Mouse (Mus musculus) T-helper 2 cell (primary cell): Measurements from ENCODE around the gene Gsn.

Experiments
- in situ Hi-C: fragments of 300-600 bp; cut with MboI, MseI; formaldehyde crosslinking; loops from one replicate; pipeline ENCODE4 v1.15.1; 2025; ENCODE audit warnings: high pct_unique_total_duplicates

Gsn gene

DNA sequence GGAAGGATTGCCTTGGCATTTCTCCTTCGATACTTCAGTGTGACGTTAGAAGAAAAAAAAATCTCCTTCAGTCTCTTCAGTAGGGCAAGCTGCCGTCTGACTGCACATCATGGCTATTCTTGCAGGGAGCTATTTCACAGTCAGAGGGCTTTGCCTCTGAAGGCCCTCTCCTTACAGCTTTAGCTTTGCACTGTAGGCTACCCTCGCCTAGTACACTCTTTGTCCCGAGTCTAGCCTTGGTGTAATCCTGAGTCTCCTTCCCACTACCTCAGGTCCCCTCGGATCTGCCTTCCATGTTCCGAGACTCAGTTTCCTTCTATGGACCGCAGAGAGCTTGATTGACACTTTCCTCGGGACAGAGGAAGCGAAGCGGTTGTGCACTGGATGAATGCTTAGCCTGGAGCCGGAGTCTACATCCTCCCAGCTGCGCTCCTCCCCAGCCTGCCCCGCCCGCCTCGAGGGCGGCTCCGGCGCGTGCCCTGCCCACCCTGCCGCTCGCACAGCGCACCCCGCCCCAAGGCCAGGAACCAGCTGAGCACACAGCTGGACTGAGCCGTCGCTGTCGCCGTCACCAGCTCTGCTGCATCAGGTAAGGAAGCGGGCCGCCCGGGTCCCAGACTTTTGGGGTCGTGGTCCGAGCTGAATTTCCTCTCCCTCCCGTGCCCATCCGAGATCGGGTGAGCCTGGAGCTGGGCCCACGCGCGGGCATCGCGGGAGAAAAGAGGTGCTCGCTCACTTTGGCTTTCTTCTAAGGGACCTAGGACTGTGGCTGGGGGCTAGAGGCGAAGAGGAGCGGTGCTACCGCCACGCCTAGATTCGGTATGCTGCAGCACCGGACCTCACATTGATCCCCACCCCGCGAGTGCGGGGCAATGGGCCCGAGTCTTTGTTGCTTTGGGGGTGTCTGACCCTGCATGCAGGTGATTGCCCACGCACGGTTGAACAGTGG is at the start of gene Gsn:
TSS of gene Gsn (plus strand) at position 496 of the 949 bp plus-strand sequence.
- in situ Hi-C loops, result no loop called here

DNA sequence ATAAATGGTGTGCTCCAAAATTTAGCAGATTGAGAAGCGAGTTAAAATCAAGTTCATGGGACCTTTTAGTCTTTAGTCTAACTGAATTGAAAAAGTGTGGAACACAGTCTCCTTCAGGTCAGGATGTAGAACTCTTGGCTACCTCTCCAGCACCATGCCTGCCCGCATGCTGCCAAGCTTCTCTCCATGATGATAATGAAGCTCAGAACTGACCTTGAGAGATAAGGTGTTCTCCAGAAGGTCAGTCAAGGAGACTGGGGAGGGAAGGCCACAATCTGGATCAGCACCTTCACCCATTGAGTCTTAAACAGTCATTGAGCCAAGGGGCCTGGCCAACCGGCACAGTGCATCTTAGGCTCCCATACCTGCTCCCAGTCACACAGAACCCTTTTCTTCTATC is 49.4 kb upstream of the Gsn start:
- in situ Hi-C loops, result no loop called here

DNA sequence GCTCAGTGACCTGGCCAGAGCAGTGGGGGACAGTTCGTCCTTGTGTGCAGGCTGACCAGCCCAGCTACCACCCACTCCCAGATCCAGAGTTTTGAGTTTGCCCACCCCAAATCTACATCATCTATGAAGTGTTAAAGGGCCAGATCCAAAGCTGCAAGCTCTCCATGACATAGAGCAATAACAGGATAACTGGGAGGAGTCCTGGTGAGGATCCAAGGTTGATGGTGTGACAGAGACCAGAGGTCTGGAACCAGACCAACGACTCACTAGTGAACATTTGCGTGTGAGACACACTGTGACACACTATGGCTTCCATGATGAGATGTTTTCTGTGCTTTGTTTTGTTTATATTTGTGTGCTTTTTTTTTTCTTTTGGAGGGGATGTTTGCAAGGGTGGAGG is 48.1 kb upstream of the Gsn start:
- in situ Hi-C loops, result no loop called here

DNA sequence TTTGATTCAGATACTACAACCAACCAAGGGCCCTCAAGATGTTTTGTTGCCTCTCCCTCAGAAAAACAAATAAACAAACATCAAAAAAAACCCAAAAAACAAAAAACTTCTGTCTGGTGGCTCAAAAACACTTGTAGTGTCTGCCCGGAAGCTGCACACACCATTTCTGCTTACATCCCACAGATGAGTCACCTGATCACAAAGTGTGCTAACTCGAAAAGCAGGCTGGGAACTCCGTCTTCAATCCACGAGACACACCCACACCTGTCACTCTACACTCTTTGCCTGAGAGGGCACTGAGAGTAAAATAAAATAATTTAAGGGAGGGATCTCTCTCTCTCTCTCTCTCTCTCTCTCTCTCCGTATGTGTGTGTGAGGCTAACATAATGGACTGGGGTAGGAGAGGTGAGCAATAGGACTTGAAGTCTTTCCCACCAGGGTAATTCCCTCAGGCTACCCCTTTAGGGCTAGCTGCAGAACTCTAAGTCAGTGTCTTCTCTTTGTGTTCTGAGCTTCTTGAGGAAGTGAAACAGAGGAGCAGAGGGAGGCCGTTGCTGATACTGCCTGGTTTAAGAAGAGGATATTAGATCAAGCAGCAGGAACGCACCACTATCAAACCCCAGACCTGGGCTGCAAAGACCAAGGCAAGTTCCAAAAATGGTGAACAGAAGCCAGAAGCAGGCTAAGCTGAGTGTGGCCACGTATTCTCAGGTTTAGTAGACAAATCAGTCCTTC is 47.1 kb upstream of the Gsn start:
- in situ Hi-C loops, result no loop called here

DNA sequence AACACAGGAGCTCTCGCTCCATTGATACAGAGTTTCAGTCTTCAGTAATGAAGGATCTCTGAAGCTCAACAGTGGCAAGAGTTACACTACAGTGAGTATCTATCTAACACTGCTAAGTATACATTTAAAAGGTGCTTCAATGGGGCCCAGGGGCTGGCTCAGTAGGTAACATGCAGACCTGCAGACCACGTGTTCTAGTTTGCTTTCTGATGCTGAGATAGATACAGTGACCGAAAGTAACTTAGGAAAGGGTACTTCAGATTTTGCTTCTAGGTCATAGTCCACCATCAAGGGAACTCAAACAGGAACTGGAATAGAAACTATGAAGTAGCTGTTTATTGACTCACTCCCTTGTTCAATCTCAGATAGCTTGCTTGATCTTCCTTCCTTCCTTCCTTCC is 44.5 kb upstream of the Gsn start:
- in situ Hi-C loops, result loop anchor here (5.0 kb wide), 1 partner anchor 56 kb away; no protein-coding TSS in a partner anchor

DNA sequence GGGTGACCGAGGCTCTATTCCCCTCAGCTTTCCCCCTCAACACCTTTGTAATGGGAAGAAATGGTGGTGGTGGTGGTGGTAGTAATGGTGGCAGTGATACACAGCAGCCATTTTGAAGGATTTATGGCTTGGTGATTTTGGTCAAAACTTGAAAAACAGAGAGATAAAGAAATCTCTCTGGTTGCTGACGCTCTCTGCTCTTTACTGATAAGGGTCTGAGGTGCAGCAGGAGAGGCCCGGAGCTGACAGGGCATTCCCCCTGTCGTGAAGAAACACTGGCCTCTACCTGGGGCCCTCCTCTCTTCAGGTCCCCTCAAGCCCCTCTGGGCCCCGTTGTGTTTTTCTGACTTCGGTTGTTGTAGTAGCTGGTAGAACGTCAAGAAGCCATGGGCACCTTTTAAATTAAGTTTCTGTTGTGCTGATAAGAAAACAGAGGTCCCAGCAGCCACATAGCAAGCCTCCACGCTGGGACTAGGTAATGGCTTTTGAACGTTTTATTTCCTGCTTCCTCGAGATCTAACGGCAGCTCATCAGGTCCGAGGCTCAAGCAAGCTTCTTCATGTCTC is 42.8 kb upstream of the Gsn start:
- in situ Hi-C loops, result loop anchor here (5.0 kb wide), 1 partner anchor 54 kb away; no protein-coding TSS in a partner anchor

DNA sequence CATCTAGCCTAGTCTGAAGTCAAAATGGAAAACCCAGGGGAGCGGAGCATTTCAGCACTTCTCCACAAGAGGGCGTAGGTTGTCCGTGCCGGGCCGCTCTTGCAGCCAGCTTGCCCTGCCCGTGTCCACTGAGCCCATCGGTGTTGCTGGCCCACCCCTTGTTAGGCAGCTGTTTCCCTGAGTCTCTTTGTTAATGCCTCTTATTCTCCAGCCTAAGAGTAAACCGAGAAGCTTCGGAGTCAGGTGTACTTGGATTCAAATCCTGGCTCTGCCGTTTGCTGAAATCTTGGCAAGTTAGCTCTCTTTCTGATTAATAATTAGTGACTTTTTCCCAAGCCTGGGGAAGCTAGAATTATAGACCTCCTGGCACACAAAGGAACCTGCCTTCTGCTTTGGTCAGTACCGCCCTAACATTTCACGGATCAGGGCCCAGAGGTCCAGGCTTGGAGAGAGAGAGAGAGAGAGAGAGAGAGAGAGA is 41.3 kb upstream of the Gsn start:
- in situ Hi-C loops, result loop anchor here (5.0 kb wide), 1 partner anchor 52 kb away; no protein-coding TSS in a partner anchor

DNA sequence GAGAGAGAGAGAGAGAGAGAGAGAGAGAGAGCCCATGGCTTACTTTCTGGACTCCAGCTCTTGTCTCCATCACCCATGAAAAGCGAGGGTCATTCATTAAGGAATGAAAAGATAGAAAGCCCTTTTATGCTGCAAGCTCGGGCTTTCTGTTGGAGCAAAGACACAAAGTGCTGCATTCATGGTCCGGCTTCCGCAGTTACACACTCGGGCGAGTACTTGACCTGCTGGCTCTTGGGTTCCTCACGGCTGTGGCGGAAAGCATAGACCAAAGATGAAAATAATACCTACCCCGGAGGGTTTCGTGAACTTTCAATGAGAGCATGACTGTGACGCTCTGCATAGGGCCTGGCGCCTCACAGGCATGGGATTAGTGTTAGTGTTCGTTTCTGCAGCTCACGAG is 40.8 kb upstream of the Gsn start:
- in situ Hi-C loops, result no loop called here

DNA sequence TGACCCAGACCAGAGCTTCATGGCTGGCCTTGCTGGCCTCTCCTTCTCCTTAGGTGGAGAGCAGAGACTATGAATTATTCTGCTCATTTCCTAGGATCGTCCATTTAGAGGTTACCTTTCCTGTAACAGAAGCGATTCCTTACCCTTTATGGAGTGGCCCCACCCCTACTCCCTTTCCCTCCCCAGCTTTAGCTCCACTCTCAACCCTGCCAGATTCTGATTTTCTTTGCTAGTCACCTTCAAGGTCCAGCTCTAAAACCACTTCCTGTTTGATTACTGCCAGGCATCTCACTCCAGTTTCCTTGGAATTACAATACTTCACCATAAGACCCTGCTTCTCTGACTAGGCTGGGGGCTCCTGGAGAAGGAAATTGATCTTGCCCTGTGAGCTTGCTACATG is 39.5 kb upstream of the Gsn start:
- in situ Hi-C loops, result no loop called here

DNA sequence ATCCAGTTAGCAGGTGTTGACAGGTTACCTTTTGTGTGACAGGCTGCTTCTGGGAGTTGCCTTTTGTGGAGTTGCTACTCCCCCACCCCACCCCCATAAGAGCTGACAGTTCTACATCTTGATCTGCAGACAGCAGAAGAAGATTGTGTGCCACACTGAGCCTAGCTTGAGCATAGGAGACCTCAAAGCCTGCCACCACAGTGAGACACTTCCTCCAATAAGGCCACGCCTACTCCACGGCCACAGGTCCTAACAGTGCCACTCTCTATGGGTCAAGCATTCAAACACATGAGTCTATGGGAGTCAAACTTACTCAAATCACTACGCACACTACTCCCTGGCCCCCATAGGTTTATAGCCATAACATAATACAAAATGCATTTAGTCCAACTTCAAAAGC is 37.4 kb upstream of the Gsn start:
- in situ Hi-C loops, result no loop called here

DNA sequence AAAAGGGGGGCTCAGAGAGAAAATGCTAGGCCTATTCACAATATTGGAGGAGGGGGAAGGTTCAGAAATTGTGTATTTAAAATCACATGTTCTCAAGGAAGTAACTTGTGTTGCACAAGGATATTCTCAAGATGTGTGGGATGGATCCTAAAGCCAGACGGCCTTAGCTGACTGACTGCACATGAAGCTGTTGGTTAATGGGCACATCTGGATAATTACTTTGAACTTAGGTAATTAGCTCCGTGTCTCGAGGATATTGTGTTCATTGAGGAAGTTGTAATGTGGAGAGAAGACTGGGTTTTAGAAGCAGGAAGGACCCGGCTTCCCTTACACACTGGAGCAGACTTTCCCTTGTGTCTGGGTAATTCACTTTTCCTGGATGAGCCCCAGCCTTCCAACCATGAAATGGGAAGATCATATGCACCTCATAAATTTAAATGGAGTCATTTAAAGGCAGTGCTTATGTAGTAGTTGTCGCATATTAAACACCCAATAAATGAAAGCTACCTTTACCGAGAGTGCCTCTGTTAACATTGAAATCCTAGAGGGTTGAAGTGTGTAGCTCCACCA is 33.3 kb upstream of the Gsn start:
- in situ Hi-C loops, result no loop called here

DNA sequence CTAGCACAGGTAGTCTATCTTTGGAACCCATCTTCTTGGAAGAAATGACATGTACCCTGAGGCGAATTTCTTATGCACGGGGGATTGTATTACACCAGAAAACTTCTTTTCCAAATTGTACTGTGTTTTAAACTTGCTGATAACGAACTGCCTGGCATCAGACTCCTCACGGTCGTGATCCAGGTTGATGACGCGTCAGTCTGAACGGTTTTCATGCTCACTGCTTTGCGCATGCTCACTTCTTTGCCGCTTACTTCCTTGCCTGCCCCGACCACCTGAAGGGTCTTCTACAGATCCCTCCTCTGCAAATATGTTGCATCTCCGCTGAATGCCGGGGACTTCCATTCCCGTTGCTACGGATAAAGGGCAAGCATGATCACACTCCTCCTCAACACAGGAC is 31.9 kb upstream of the Gsn start:
- in situ Hi-C loops, result no loop called here

DNA sequence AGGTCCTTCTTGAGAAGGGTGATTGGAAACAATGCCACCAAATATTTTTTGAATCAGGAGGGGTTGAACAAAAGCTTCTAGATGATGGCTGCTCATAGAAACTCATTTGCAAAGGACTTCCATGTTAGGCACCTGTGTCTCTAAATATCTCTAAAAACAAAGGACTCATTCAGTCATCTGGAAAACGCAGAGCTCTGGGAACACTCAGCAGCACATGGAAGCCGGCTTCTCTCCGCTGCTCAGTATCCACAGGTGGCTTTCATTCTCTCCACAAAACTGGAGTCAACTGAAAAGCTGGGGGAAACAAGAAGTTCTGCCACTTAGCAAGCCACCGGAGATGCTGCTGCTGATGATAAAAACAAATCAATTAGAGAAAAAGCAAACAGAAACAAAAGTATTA is 28.0 kb upstream of the Gsn start:
- in situ Hi-C loops, result no loop called here

DNA sequence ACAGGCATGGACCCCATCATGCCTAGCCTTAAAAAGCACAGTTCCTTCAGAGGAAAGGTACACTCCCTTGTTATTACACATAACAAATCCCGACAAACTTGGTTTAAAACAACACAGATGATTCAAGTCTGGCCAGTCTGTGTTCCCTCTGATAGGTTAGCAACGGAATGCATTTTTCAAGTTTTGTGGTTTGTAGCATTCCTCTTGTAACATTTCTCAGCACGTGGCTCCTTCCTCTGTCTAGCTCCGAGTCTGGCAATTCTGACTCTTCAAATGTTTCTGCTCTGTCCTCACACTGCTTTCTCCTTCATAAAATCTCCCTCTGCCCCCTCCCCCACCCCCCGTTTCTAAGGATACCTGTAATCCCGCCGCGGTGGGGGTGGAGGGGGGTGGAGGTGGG is 26.0 kb upstream of the Gsn start:
- in situ Hi-C loops, result no loop called here

DNA sequence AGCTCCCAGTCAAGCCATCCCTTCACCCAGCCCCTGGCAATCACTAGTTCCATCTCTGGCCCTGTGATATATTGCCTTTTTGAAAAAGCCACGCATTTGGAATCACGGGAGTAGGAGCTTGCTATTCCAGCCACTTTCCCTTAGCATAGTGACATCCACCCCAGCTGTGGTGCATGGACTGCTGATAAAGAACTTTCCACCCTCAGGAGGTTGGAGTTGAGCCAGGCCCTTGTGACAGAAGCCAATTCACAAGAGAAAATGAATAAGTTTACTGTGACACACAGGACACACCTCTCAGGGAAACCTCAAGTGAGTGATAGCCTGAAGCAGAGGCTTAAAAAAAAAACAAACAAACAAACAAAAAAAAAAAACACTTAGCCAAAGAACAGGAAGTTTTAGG is 24.3 kb upstream of the Gsn start:
- in situ Hi-C loops, result no loop called here

DNA sequence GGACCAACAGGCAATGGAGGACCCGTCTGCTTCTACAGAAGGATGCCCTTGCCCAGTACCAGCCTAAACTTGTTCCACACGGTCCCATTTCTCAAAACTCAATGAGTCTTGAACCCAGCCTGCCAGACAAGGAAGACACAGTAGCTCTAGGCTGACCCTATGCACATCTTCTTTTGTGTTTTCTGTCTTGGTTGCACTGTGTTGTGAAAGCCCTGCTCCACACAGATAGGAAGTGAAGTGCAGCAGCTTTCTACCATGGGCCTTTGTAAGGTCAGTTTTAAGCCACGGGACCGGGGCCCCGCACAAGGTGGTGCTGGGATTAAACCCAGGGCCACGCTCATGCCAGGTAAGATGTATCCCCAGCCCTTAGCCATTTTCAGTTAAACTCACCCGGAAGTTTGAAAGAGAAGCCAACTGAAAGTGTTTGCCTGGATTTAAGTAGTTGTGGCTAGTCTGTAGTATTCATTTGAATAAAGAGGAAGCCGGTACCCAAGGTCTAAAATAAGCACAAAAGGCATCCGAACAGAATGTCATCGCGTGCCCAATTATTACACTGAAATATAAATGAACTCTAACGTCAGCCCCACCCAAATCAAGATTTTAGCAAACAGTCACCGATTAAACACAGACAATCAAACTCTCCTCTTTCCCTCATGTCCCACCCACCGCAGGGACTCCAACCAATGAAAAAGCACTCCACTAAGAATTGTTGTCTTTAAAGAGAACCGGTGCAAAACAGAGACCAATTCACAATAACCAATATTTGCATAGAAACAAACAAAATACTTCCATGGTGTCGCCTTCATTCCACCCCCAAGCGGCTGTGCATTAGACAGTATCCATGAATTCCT is 23.4 kb upstream of the Gsn start:
- in situ Hi-C loops, result no loop called here

DNA sequence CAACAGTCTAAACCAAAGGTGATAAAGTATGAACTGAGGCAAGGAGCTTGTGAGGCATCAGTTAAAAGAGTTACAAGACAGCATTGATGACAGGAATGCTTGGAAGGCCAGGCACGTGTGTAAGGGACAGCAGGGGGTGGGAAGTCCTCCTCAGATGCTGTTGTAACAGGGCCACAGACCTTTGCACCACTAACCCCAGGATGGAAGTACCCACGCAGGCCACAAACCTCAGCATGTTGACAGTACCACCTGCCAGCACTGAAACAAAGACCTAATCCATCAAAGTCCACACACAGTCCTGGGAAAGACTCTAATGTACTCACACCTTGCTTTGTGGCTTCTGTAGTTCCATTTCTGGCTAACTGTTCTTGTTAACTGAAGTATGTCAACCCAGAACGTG is 22.3 kb upstream of the Gsn start:
- in situ Hi-C loops, result no loop called here

DNA sequence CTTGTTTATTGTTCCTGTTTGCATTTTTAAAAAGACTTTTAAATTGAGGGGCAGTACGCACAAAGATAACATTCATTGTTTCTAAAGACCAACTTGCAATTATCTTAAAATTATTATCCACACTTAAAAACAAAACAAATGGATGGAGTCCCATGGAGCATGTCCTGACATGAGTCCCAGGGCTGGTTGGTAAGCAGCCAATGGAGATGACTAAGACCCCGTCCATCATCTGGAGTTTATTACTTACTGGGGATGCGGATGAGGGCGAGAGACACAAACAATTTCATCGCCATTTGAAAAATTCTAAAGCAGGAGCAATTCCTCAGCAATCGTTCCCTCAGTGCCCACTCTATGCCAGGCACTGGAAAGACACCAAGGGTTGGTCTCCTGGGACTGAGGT is 21.2 kb upstream of the Gsn start:
- in situ Hi-C loops, result no loop called here

DNA sequence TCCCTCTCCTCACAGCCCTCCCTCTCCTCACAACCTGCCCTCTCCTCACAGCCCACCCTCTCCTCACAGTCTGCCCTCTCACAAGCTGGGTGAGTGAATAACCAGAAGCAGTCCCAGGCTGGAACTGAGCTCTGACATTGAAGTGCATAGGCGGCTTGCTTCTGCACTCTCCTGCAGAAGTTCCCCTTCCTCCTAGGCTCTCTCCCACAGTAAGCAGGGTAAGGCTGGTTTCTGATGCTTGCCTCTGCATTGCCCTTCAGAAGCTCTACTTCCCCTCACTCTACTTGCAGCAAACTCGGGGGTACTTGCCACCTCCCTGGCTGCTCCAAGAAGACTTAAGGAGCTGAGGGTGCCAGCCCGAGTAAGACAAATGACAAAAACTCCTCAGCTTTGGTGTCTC is 11.9 kb upstream of the Gsn start:
- in situ Hi-C loops, result no loop called here

DNA sequence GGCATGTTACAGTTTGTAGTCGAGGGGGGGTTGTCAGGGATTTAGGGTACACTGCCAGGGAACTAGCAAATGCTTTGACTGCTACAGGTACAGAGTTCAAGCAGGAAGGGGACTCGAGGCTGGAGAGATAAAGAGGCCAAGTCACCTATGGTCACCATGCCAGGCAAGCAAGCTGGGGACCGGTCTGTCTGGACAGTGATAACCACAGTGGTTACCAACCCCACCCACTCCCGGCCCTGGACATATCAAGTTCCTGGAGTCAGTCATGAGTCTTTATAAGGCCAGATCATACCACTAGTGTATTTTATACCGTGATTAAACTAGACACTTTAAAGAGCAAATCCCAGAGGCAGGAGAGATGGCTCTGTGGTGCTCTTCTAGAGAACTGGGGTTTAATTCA is 8.4 kb upstream of the Gsn start:
- in situ Hi-C loops, result no loop called here

DNA sequence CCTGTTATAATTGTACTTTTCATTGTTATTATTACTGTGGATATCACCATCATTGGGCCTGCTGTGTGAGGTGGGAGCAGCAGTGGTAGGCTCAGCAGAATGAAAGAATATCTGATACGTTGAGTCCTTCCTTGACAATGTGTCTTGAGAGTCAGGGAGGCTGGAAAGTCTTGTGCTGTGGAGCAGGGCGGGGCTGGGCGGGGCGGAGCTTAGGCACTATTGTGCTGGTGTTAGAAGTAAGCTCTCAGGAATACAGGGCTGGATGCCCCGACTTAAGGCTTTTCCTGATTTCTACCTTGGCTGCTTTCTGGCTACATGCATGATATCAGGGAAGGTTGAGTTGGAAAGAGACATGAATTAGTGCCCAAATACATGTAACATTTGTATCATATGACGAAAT is 3.4 kb upstream of the Gsn start:
- in situ Hi-C loops, result no loop called here
